Mouse (Mus musculus) limb, embryonic 13.5 days (tissue): ENCODE data around the gene Hunk. TPM values are rescaled to one million over a fixed set of nuclear protein-coding genes. Genes with fewer than 3 reads are reported as not detected.
A peak's percentile ranks its signal among the peaks of the same experiment; 100 is the strongest.

Experiments used
- ATAC-seq: fragments of 200-750 bp; cut with Nextera tagmentation; 2 replicates; pipeline ENCODE4 v1.8.0; 2017; ENCODE audit warnings: low read depth, moderate number of reproducible peaks, moderate TSS enrichment; ENCODE audit not compliant: low FRiP score
- H3K27ac ChIP-seq: fragments of 300-500 bp; sonication (generic); 2 replicates; pipeline ENCODE4 v1.5.1; 2015; ENCODE audit warnings: inconsistent platforms, mild to moderate bottlenecking, moderate library complexity
- H3K27me3 ChIP-seq: fragments of 300-500 bp; sonication (generic); 2 replicates; pipeline ENCODE4 v1.6.1; 2015; ENCODE audit warnings: mild to moderate bottlenecking, inconsistent platforms
- H3K36me3 ChIP-seq: fragments of 300-500 bp; sonication (generic); 2 replicates; pipeline ENCODE4 v1.6.1; 2015; ENCODE audit warnings: inconsistent platforms, mild to moderate bottlenecking, moderate library complexity
- H3K4me1 ChIP-seq: fragments of 300-500 bp; sonication (generic); 2 replicates; pipeline ENCODE4 v1.6.1; 2015; ENCODE audit warnings: inconsistent platforms
- H3K4me2 ChIP-seq: fragments of 300-500 bp; sonication (generic); replicated peaks from 2 replicates; pipeline ENCODE4 v1.6.1; 2015; ENCODE audit warnings: inconsistent platforms, mild to moderate bottlenecking, moderate library complexity
- H3K4me3 ChIP-seq: fragments of 300-500 bp; sonication (generic); 2 replicates; pipeline ENCODE4 v1.5.1; 2015; ENCODE audit warnings: moderate library complexity, mild to moderate bottlenecking, inconsistent platforms
- H3K9ac ChIP-seq: fragments of 300-500 bp; sonication (generic); 2 replicates; pipeline ENCODE4 v1.6.1; 2015; ENCODE audit warnings: mild to moderate bottlenecking, inconsistent platforms
- H3K9me3 ChIP-seq: fragments of 300-500 bp; sonication (generic); 2 replicates; pipeline ENCODE4 v1.6.1; 2016; ENCODE audit warnings: inconsistent platforms
- WGBS: fragments of 180-500 bp; shearing (Covaris S2); methylation state at CpG from one replicate; pipeline ENCODE4 v1.1.7; 2015; 5-methylcytosine and 5-hydroxymethylcytosine counted together
- polyA plus RNA-seq: library from polyadenylated mRNA; unstranded; fragments of >200 nt; fragmentation: Nextera tagmentation; extraction: Ambion mirVana; gene quantifications from 2 replicates; pipeline ENCODE4 v1.2.1, GENCODE M21; 2015

Gene Hunk
- polyA plus RNA-seq, 1 experiment from 2014 or later = 17.9 TPM

DNA sequence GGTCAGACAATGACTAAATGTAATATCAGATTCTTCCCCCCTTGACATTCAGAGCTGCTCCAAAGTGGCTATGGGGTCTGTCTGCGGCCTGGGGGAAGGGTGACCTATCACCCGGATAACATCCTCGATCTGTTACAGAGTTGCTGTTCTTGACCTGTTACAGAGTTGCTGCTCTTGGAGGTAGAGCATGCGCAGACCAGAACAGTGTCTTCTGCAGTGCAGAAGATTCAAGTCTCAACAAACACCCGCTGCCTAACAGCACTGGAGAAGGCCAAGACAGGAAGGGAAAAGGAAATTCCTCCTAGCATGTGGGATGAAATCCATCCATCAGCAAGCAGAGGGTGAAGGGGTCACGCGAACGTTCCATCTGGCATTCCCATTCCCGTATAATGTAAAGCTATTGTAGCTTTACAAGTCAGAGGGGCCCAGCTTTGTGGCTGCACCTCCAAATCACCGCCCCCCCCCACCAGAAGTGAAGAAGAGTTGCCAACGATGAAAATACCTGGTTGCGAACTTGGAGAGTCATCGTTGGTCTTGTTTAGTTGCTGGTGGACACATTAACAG is 133.0 kb downstream of the Hunk start:
- no peak for ATAC-seq
- Histone ChIP-seq H3K9ac (no peak overlapping the region), H3K4me1 (peaks cover 62% of the 10 kb centered on the region), H3K36me3 (no peaks in the 10 kb centered on the region), H3K9me3 (no peaks in the 10 kb centered on the region), H3K27ac (no peak overlapping the region), H3K27me3 (no peaks in the 10 kb centered on the region; the same call in 1 of the 2 replicates), H3K4me2 (peak overlapping the region; percentile 7; the same call in 1 of the 2 replicates), H3K4me3 (no peak overlapping the region)
- WGBS = 59% methylated on average over 13 of the region's 13 CpGs

DNA sequence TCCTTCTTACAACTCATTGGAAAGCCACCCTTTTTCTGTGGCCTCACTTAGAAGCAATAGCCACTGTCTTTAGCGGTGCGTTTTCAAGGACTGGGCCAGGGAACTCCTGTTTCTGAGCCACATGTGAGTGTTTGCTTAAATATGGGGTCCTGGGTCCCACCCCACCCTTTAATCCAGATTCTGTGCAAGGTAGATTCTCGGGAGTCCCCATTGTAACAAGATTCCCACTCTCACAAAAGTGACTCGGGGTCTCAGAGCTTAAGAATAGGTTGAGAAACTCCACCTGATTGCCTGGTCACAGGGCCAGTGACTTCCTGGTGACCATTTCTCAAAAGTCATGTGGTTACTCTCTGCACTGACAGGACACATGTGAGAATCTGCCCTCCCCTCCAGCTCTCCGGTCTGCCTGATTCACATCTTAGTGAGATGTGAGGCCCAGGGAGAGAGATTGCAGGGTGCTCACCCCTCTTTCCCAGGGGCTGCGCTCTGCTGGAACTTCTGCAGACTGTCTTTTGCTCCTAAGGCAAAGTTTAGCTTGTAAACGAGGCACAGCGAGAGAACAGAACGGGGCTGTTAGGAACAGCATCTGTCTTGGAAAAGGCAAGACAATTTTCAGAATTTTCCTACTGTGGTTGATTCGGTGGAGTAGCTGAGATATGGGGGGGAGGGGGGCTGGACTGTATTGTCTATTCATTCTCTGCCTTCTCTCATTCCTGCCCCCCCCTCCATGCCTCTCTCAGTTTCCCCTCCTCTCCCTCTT is 135.6 kb downstream of the Hunk start:
- Histone ChIP-seq H3K4me1 (peaks cover 68% of the 10 kb centered on the region), H3K27ac (peak overlapping the region; percentile 15; the same call in 1 of the 2 replicates), H3K9me3 (no peaks in the 10 kb centered on the region), H3K9ac (no peak overlapping the region), H3K36me3 (no peaks in the 10 kb centered on the region), H3K4me3 (no peak overlapping the region), H3K27me3 (no peaks in the 10 kb centered on the region; the same call in 1 of the 2 replicates), H3K4me2 (no peak overlapping the region)
- ATAC-seq = no peak
- 16% methylated on average over 10 of the region's 10 CpGs for WGBS

DNA sequence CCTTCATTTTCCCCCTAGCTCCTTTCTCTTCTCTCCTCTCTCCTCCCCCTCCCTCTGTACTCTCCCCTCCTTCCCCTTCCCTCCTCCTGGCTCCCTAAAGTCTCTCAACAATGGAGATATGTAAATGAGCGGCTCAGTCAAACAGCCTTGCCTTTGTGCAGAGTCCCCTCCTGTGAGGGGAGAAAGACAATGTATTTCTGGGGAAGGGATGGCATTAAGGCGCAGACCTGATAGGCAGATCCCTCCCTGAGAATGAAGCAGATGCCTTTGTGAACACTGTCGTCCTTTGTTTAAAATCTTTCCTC is 136.1 kb downstream of the Hunk start:
- H3K4me1 ChIP-seq = peaks cover 63% of the 10 kb centered on the region
- WGBS = 43% methylated on average over 3 of the region's 3 CpGs
- ATAC-seq = no peak
- no peaks in the 10 kb centered on the region for H3K36me3 ChIP-seq
- no peaks in the 10 kb centered on the region; the same call in 1 of the 2 replicates for H3K27me3 ChIP-seq
- no peak overlapping the region for H3K4me3 ChIP-seq
- no peak overlapping the region for H3K4me2 ChIP-seq
- H3K9ac ChIP-seq = 0 out of 2 replicates have a peak overlapping the region, but pooled peaks have one; percentile 25
- H3K9me3 ChIP-seq = no peaks in the 10 kb centered on the region
- no peak overlapping the region for H3K27ac ChIP-seq

DNA sequence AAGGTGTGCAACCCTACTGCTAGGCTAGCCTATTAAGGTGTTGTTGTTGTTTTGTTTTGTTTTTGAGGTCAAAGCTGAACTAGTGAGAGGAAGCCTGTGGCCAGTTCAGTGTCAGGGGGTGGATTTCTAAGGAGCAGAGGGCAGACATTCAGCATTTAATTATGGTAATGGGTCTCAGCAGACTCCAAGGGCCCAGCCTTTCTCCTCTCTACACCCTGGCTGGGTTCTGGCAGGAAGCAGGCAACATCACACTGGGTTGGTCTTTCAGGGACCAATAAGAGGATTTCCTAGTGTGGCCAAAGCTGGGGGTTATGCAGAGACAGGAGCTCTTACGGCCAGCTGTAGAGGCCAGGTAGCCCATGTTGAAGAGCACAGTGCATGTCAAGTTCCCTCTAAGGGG is 136.8 kb downstream of the Hunk start:
- no peak for ATAC-seq
- Histone ChIP-seq H3K27me3 (no peaks in the 10 kb centered on the region; the same call in 1 of the 2 replicates), H3K27ac (peak overlapping the region; percentile 64), H3K36me3 (no peaks in the 10 kb centered on the region), H3K9ac (no peak overlapping the region), H3K4me2 (no peak overlapping the region), H3K4me3 (no peak overlapping the region), H3K4me1 (peaks cover 57% of the 10 kb centered on the region), H3K9me3 (no peaks in the 10 kb centered on the region)
- 32% methylated on average over 1 of the region's 1 CpGs for WGBS

DNA sequence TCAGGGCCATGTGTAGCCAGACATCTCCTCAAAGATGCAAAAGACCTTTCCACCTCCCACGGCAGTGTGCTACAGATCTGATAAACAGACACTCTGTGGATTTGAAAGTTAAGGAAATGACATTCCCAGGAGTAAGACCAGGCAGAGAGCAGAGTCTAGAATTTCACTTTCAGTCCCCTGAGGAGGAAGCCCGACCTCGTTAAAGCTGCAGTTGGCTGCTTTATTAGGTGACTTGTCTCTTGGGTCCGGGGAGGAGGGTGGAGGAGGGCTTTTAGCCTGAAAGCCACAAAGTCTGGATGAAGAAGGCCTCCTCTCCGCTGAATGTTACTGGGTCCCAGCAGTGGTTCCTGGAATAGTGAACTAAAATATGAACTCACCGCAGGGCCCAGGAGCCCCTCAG is 137.6 kb downstream of the Hunk start:
- Histone ChIP-seq H3K9me3 (no peaks in the 10 kb centered on the region), H3K4me1 (peaks cover 55% of the 10 kb centered on the region), H3K9ac (no peak overlapping the region), H3K4me2 (peak overlapping the region; percentile 14; the same call in 1 of the 2 replicates), H3K27me3 (no peaks in the 10 kb centered on the region; the same call in 1 of the 2 replicates), H3K36me3 (no peaks in the 10 kb centered on the region), H3K27ac (peak overlapping the region; percentile 67), H3K4me3 (no peak overlapping the region)
- ATAC-seq = peak; percentile 74
- WGBS = 7% methylated on average over 6 of the region's 6 CpGs

DNA sequence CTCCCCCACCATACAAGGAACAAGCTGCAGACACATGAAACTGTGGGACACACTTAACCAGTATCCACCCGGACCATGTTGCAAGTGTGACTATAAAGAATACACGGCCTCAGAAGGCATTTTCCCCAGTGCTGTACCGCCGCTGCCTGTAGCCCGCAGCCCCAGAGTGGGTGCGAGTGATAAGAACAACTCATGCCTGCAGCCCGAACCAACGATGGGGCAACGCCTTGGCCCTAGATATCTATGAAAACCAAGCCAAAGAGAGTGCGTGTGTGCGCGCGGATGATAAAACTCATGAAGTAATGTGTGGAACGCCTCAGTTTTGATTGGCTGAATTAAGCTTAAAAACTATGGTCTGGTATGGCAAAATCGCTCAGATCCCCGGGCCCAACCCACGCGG is 138.1 kb downstream of the Hunk start:
- H3K9me3 ChIP-seq = no peaks in the 10 kb centered on the region
- ATAC-seq = no peak
- H3K4me2 ChIP-seq = no peak overlapping the region
- no peak overlapping the region for H3K9ac ChIP-seq
- H3K27me3 ChIP-seq = no peaks in the 10 kb centered on the region; the same call in 1 of the 2 replicates
- H3K4me1 ChIP-seq = peaks cover 50% of the 10 kb centered on the region
- H3K36me3 ChIP-seq = no peaks in the 10 kb centered on the region
- 85% methylated on average over 18 of the region's 18 CpGs for WGBS
- H3K27ac ChIP-seq = peak overlapping the region; percentile 67
- H3K4me3 ChIP-seq = no peak overlapping the region

DNA sequence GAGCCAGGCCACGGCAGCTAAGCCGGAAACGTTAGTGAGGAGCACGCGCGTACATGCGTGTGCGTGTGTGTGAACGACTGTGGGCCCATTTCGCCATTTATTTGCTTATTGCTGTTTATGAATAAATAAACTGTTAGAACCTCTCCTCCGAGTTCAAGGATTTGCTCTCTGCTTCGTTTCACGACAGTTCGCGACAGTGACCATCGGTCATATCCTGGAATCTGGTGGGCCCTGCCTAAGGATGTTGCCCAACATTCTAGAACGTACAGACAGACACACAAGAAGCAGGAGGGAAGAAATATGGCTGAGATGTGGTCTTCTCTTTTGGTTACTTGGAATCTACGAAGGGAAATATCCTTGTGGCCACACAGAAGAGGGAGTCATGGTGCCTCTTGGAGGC is 138.6 kb downstream of the Hunk start:
- H3K27me3 ChIP-seq = no peaks in the 10 kb centered on the region; the same call in 1 of the 2 replicates
- 96% methylated on average over 18 of the region's 18 CpGs for WGBS
- peak overlapping the region; percentile 67; the same call in 1 of the 2 replicates for H3K27ac ChIP-seq
- H3K9ac ChIP-seq = no peak overlapping the region
- H3K36me3 ChIP-seq = no peaks in the 10 kb centered on the region
- no peak overlapping the region for H3K4me2 ChIP-seq
- peaks cover 45% of the 10 kb centered on the region for H3K4me1 ChIP-seq
- H3K4me3 ChIP-seq = no peak overlapping the region
- ATAC-seq = no peak
- H3K9me3 ChIP-seq = no peaks in the 10 kb centered on the region

DNA sequence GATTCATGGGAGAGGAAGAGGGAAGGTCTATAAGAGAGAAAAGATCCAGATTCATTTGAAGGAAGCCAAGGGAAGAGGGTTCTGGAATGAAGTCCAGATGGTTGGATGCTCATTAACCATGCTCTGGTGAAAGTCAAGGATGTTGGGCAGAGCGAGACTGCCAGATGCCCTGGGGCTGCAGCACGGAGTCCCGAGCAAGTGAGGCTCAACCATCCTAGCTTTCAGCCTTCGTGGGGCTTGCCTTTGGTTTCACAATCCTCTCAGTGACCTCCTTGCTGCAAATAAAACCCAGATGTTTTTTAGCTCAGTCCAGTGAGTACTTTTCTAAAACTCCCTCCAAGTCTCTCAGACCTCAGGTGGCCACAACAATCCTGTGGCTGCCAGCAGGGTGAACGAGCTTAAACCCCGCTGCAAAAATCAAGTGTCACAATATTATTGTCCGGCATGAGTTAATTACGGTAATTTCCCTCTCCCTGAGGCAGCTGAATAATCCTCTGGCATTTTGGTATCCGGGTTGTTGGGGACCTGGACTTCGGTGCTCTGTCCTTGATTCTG is 147.4 kb downstream of the Hunk start:
- Histone ChIP-seq H3K9me3 (no peaks in the 10 kb centered on the region), H3K27me3 (no peaks in the 10 kb centered on the region), H3K36me3 (no peaks in the 10 kb centered on the region), H3K4me1 (peaks cover 19% of the 10 kb centered on the region), H3K27ac (peak overlapping the region; percentile 81), H3K4me3 (no peak overlapping the region), H3K4me2 (peak overlapping the region; percentile 46), H3K9ac (no peak overlapping the region)
- peak; percentile 76 for ATAC-seq
- WGBS = 5% methylated on average over 10 of the region's 10 CpGs

DNA sequence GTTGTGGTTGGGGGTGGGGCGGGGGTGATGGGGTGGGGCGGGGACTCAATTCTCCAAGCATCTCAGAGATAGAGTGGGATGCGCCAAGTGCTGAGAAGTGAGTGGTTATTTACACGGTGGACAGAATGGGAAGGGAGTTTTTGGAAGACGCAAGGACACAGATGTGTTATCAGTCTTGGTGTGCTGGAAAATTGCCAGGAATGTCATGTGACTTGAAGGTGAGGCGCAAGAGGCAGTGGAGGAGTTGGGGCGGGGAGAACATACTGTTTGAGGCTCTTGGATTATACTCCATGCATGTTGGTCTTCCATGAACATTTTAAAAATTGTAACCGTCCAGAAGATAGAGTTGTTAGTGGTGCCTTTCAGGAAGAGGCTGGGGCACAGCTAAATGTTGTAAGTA is 148.8 kb downstream of the Hunk start:
- no peak overlapping the region for H3K4me3 ChIP-seq
- H3K27ac ChIP-seq = no peak overlapping the region
- no peaks in the 10 kb centered on the region for H3K36me3 ChIP-seq
- WGBS = 85% methylated on average over 8 of the region's 8 CpGs
- no peak overlapping the region for H3K9ac ChIP-seq
- peaks cover 19% of the 10 kb centered on the region for H3K4me1 ChIP-seq
- no peaks in the 10 kb centered on the region for H3K27me3 ChIP-seq
- H3K9me3 ChIP-seq = no peaks in the 10 kb centered on the region
- ATAC-seq = no peak
- no peak overlapping the region for H3K4me2 ChIP-seq

DNA sequence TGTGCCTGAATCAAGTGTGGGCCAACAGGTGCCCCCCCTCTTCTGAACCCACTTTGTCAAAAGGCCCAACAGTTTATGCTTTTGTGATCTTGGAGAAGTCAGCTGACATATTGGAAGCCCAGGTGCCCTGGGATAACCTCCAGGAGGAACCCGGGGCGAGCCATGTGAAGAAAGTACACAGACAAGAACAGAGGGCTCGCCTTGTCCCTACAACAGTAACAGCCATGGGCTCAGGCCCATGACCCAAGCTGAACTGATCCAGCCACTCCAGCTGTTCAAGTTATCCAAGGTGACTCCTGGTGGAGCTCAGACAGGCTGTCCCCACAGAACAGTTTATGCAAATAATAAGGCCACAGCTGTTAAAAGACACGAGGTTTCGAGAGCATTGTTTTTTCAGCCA is 153.1 kb downstream of the Hunk start:
- Histone ChIP-seq H3K36me3 (no peaks in the 10 kb centered on the region), H3K27ac (no peak overlapping the region), H3K27me3 (no peaks in the 10 kb centered on the region), H3K9me3 (no peaks in the 10 kb centered on the region), H3K4me1 (peaks cover 4% of the 10 kb centered on the region), H3K4me2 (no peak overlapping the region), H3K4me3 (no peak overlapping the region), H3K9ac (no peak overlapping the region)
- no peak; the same call in 1 of the 2 replicates for ATAC-seq
- WGBS = 89% methylated on average over 5 of the region's 5 CpGs

DNA sequence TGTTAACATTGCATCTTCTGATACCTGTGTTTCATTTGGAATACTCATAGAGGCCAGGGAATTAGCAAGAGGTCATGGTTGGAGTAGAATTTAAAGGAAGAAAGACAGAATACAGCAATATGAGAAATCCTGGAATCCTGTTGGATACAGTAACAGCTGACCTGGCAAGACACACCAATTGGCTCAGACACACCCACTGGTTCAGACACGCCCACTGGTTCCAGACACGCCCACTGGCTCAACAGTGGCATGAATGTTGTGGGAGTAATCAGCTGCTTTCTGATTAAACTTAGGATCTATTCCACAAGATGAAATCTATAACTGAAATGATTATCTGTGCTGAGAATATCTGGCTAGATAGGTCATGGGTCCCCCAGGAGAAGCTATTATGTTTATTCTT is 155.4 kb downstream of the Hunk start:
- WGBS = 76% methylated on average over 2 of the region's 2 CpGs

DNA sequence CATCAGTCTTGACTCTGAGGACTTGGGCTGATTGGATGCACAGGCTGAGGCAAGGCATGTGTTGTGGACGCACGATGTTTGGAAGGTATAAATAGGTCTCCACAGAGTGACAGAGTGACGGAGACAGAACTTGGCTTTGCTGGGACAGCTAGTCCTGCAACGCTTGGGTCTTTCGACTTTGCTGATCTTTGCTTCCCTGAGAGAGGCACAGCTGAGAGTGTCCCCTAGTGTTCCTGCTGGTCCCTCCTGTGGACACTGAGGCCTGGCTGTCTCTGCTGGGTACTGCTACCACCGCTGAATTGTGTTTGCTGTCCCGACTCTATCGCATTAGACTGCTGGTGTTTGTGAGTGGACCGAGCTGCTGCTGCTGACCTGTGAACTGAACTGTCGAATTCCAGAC is 156.6 kb downstream of the Hunk start:
- ATAC-seq = no peak
- H3K9me3 ChIP-seq = no peaks in the 10 kb centered on the region

More for the DNA sequence above, 155.4 kb downstream of the Hunk start:
- no peaks in the 10 kb centered on the region for H3K27me3 ChIP-seq
- H3K9me3 ChIP-seq = no peaks in the 10 kb centered on the region
- H3K27ac ChIP-seq = no peak overlapping the region
- no peak overlapping the region for H3K4me3 ChIP-seq
- H3K4me1 ChIP-seq = peaks cover 21% of the 10 kb centered on the region
- no peak overlapping the region for H3K4me2 ChIP-seq
- no peaks in the 10 kb centered on the region for H3K36me3 ChIP-seq
- H3K9ac ChIP-seq = no peak overlapping the region
- no peak for ATAC-seq

More for the DNA sequence above, 156.6 kb downstream of the Hunk start:
- no peaks in the 10 kb centered on the region for H3K36me3 ChIP-seq
- no peak overlapping the region for H3K4me2 ChIP-seq
- WGBS = 72% methylated on average over 10 of the region's 10 CpGs
- H3K9ac ChIP-seq = no peak overlapping the region
- H3K4me3 ChIP-seq = no peak overlapping the region
- H3K27me3 ChIP-seq = 0 out of 2 replicates have a peak, but pooled peaks cover 1% of the 10 kb centered on the region
- H3K4me1 ChIP-seq = peaks cover 21% of the 10 kb centered on the region
- H3K27ac ChIP-seq = no peak overlapping the region
